Mouse (Mus musculus): Measurements from ENCODE around the gene Lifr.

Lifr gene

GRCm38 (mm10) chr15:7206110-7206509 lies 115.7 kb downstream of the Lifr start:
- Histone ChIP-seq H3K4me1 (replicated peaks; ENCODE audit: low read depth, low read length) (peaks cover 23% of the 10 kb centered on the region), H3K4me3 (replicated peaks; ENCODE audit: low read length) (no peak overlapping the region), H3K27me3 (ENCODE audit: insufficient read depth, low read length) (no peaks in the 10 kb centered on the region), H3K9me3 (ENCODE audit: low read length) (no peaks in the 10 kb centered on the region), H3K36me3 (ENCODE audit: insufficient read depth, low read length) (no peaks in the 10 kb centered on the region)
- TF ChIP-seq NANOG (IDR thresholded peaks at IDR 0.05; ENCODE audit: borderline replicate concordance, low read length) (no peak), POU5F1 (IDR thresholded peaks at IDR 0.05; ENCODE audit: borderline replicate concordance, low read length) (no peak), CTCF (conservative IDR thresholded peaks at IDR 0.05; ENCODE audit: low read length) (no peak)

GRCm38 (mm10) chr15:7207292-7207691 lies 116.9 kb downstream of the Lifr start:
- Histone ChIP-seq H3K4me3 (replicated peaks; ENCODE audit: low read length) (no peak overlapping the region), H3K27me3 (ENCODE audit: insufficient read depth, low read length) (no peaks in the 10 kb centered on the region), H3K4me1 (replicated peaks; ENCODE audit: low read depth, low read length) (peaks cover 23% of the 10 kb centered on the region), H3K36me3 (ENCODE audit: insufficient read depth, low read length) (no peaks in the 10 kb centered on the region), H3K9me3 (ENCODE audit: low read length) (no peaks in the 10 kb centered on the region)
- TF ChIP-seq NANOG (IDR thresholded peaks at IDR 0.05; ENCODE audit: borderline replicate concordance, low read length) (no peak), POU5F1 (IDR thresholded peaks at IDR 0.05; ENCODE audit: borderline replicate concordance, low read length) (no peak), CTCF (conservative IDR thresholded peaks at IDR 0.05; ENCODE audit: low read length) (no peak)

- Histone ChIP-seq H3K9me3 (ENCODE audit: low read length) (no peaks in the 10 kb centered on the region), H3K27me3 (ENCODE audit: insufficient read depth, low read length) (no peaks in the 10 kb centered on the region), H3K4me3 (replicated peaks; ENCODE audit: low read length) (no peak overlapping the region), H3K36me3 (ENCODE audit: insufficient read depth, low read length) (no peaks in the 10 kb centered on the region), H3K4me1 (replicated peaks; ENCODE audit: low read depth, low read length) (peaks cover 20% of the 10 kb centered on the region)
- TF ChIP-seq CTCF (conservative IDR thresholded peaks at IDR 0.05; ENCODE audit: low read length) = no peak
- no peak for TF ChIP-seq NANOG (IDR thresholded peaks at IDR 0.05; ENCODE audit: borderline replicate concordance, low read length)
- no peak for TF ChIP-seq POU5F1 (IDR thresholded peaks at IDR 0.05; ENCODE audit: borderline replicate concordance, low read length)
Observed at GRCm38 (mm10) chr15:7208180-7208579, 117.8 kb downstream of the Lifr start.

- Histone ChIP-seq H3K36me3 (ENCODE audit: insufficient read depth, low read length) (no peaks in the 10 kb centered on the region), H3K27me3 (ENCODE audit: insufficient read depth, low read length) (no peaks in the 10 kb centered on the region), H3K4me3 (replicated peaks; ENCODE audit: low read length) (no peak overlapping the region), H3K9me3 (ENCODE audit: low read length) (no peaks in the 10 kb centered on the region), H3K4me1 (replicated peaks; ENCODE audit: low read depth, low read length) (no peaks in the 10 kb centered on the region; the same call in 1 of the 2 replicates)
- TF ChIP-seq NANOG (IDR thresholded peaks at IDR 0.05; ENCODE audit: borderline replicate concordance, low read length) = no peak
- no peak for TF ChIP-seq CTCF (conservative IDR thresholded peaks at IDR 0.05; ENCODE audit: low read length)
- no peak for TF ChIP-seq POU5F1 (IDR thresholded peaks at IDR 0.05; ENCODE audit: borderline replicate concordance, low read length)
Observed at GRCm38 (mm10) chr15:7213683-7214082, 123.3 kb downstream of the Lifr start.

- TF ChIP-seq NANOG (IDR thresholded peaks at IDR 0.05; ENCODE audit: borderline replicate concordance, low read length) = no peak
- no peak for TF ChIP-seq CTCF (conservative IDR thresholded peaks at IDR 0.05; ENCODE audit: low read length)
- TF ChIP-seq POU5F1 (IDR thresholded peaks at IDR 0.05; ENCODE audit: borderline replicate concordance, low read length) = no peak
- Histone ChIP-seq H3K4me3 (replicated peaks; ENCODE audit: low read length) (no peak overlapping the region), H3K4me1 (replicated peaks; ENCODE audit: low read depth, low read length) (no peaks in the 10 kb centered on the region; the same call in 1 of the 2 replicates), H3K9me3 (ENCODE audit: low read length) (no peaks in the 10 kb centered on the region), H3K27me3 (ENCODE audit: insufficient read depth, low read length) (no peaks in the 10 kb centered on the region), H3K36me3 (ENCODE audit: insufficient read depth, low read length) (no peaks in the 10 kb centered on the region)
Observed at GRCm38 (mm10) chr15:7215845-7216244, 125.4 kb downstream of the Lifr start.

GRCm38 (mm10) chr15:7216581-7217272 lies 126.3 kb downstream of the Lifr start:
- no peaks in the 10 kb centered on the region for H3K27me3 ChIP-seq (ENCODE audit: insufficient read depth, low read length)

GRCm38 (mm10) chr15:7217273-7217598 lies 126.8 kb downstream of the Lifr start:
- H3K4me1 ChIP-seq (replicated peaks; ENCODE audit: low read depth, low read length) = peaks cover 2% of the 10 kb centered on the region; the same call in 1 of the 2 replicates
- no peak for TF ChIP-seq NANOG (IDR thresholded peaks at IDR 0.05; ENCODE audit: borderline replicate concordance, low read length)
- TF ChIP-seq POU5F1 (IDR thresholded peaks at IDR 0.05; ENCODE audit: borderline replicate concordance, low read length) = no peak
- no peak for TF ChIP-seq CTCF (conservative IDR thresholded peaks at IDR 0.05; ENCODE audit: low read length)
- H3K4me3 ChIP-seq (replicated peaks; ENCODE audit: low read length) = no peak overlapping the region
- H3K27me3 ChIP-seq (ENCODE audit: insufficient read depth, low read length) = no peaks in the 10 kb centered on the region; the same call in 1 of the 2 replicates
- no peaks in the 10 kb centered on the region for H3K9me3 ChIP-seq (ENCODE audit: low read length)
- no peaks in the 10 kb centered on the region for H3K36me3 ChIP-seq (ENCODE audit: insufficient read depth, low read length)

More at GRCm38 (mm10) chr15:7216581-7217272, 126.3 kb downstream of the Lifr start:
- Histone ChIP-seq H3K9me3 (ENCODE audit: low read length) (no peaks in the 10 kb centered on the region), H3K36me3 (ENCODE audit: insufficient read depth, low read length) (no peaks in the 10 kb centered on the region), H3K4me3 (replicated peaks; ENCODE audit: low read length) (no peak overlapping the region), H3K4me1 (replicated peaks; ENCODE audit: low read depth, low read length) (no peaks in the 10 kb centered on the region; the same call in 1 of the 2 replicates)
- no peak for TF ChIP-seq POU5F1 (IDR thresholded peaks at IDR 0.05; ENCODE audit: borderline replicate concordance, low read length)
- no peak for TF ChIP-seq NANOG (IDR thresholded peaks at IDR 0.05; ENCODE audit: borderline replicate concordance, low read length)
- TF ChIP-seq CTCF (conservative IDR thresholded peaks at IDR 0.05; ENCODE audit: low read length) = no peak

GRCm38 (mm10) chr15:7222809-7223208 lies 132.4 kb downstream of the Lifr start:
- no peak overlapping the region for H3K4me3 ChIP-seq (replicated peaks; ENCODE audit: low read length)
- no peaks in the 10 kb centered on the region; the same call in 1 of the 2 replicates for H3K27me3 ChIP-seq (ENCODE audit: insufficient read depth, low read length)
- no peaks in the 10 kb centered on the region for H3K36me3 ChIP-seq (ENCODE audit: insufficient read depth, low read length)
- H3K9me3 ChIP-seq (ENCODE audit: low read length) = no peaks in the 10 kb centered on the region
- H3K4me1 ChIP-seq (replicated peaks; ENCODE audit: low read depth, low read length) = peaks cover 15% of the 10 kb centered on the region
- no peak for TF ChIP-seq NANOG (IDR thresholded peaks at IDR 0.05; ENCODE audit: borderline replicate concordance, low read length)
- no peak for TF ChIP-seq POU5F1 (IDR thresholded peaks at IDR 0.05; ENCODE audit: borderline replicate concordance, low read length)
- no peak for TF ChIP-seq CTCF (conservative IDR thresholded peaks at IDR 0.05; ENCODE audit: low read length)
